Mouse (Mus musculus) frontal cortex, postnatal 36 days (tissue): ENCODE results near the gene Ctf1.
A peak's percentile ranks its signal among the peaks of the same experiment; 100 is the strongest.
"Not testable (repeated sequence)": the region's sequence is repeated elsewhere in the genome, so short reads cannot be mapped to it uniquely, and the experiment has no call there.

Experiments
- DNase-seq, 2 experiments: peaks; one replicate each; pipeline ENCODE4 v3.0.0; 2022; ENCODE audit warnings: low spot score in 2 of 2

The Ctf1 gene

GRCm38 (mm10) chr7:127732066-127732465 lies 19.5 kb downstream of the Ctf1 start, which contains the start of gene Ctf2:
Gene Ctf2, minus strand, starts transcription at chr7:127732166.
- DNase-seq: not testable (repeated sequence)

GRCm38 (mm10) chr7:127744366-127745045 lies 32.0 kb downstream of the Ctf1 start, which contains the start of gene Fbxl19:
Gene Fbxl19, plus strand, starts transcription at chr7:127744543.
- DNase-seq: peak; percentile 68 to 80

GRCm38 (mm10) chr7:127745251-127745651 lies 32.7 kb downstream of the Ctf1 start:
- peak; percentile 92 to 96 for DNase-seq

- peak; percentile 97 to 99 for DNase-seq
Observed at GRCm38 (mm10) chr7:127745652-127746493, 33.3 kb downstream of the Ctf1 start.

- DNase-seq: no peak
Observed at GRCm38 (mm10) chr7:127746494-127747491, 34.3 kb downstream of the Ctf1 start.

GRCm38 (mm10) chr7:127747559-127748234 lies 35.2 kb downstream of the Ctf1 start:
- DNase-seq: no peak

- no peak for DNase-seq
Observed at GRCm38 (mm10) chr7:127748235-127748560, 35.7 kb downstream of the Ctf1 start.

- peak; percentile 57 to 73 for DNase-seq
Observed at GRCm38 (mm10) chr7:127750131-127751127, 37.9 kb downstream of the Ctf1 start.

GRCm38 (mm10) chr7:127751619-127752018 lies 39.1 kb downstream of the Ctf1 start:
- DNase-seq: no peak

- DNase-seq: no peak
Observed at GRCm38 (mm10) chr7:127752069-127752468, 39.5 kb downstream of the Ctf1 start.

GRCm38 (mm10) chr7:127753158-127753557 lies 40.6 kb downstream of the Ctf1 start:
- DNase-seq: no peak

- no peak for DNase-seq
Observed at GRCm38 (mm10) chr7:127753741-127754140, 41.2 kb downstream of the Ctf1 start.

GRCm38 (mm10) chr7:127759716-127760115 lies 47.2 kb downstream of the Ctf1 start:
- no peak for DNase-seq

GRCm38 (mm10) chr7:127760478-127760877 lies 47.9 kb downstream of the Ctf1 start:
- no peak for DNase-seq

- DNase-seq: peak in 1 of 2 experiments; percentile 61
Observed at GRCm38 (mm10) chr7:127761026-127761425, 48.5 kb downstream of the Ctf1 start.

- DNase-seq: no peak
Observed at GRCm38 (mm10) chr7:127763642-127764041, 51.1 kb downstream of the Ctf1 start.

GRCm38 (mm10) chr7:127765756-127766155 lies 53.2 kb downstream of the Ctf1 start:
- DNase-seq: no peak

- no peak for DNase-seq
Observed at GRCm38 (mm10) chr7:127766851-127767609, 54.5 kb downstream of the Ctf1 start.
